Mouse (Mus musculus) brown adipose tissue, adult 24 weeks (tissue): ENCODE data around the gene Sgpl1. TPM values are rescaled to one million over a fixed set of nuclear protein-coding genes. Genes with fewer than 3 reads are reported as not detected.

Experiments
- H3K27ac ChIP-seq: fragments of 200-500 bp; replicated peaks from 2 replicates; pipeline ENCODE4 v1.5.1; 2012; ENCODE audit warnings: low read depth, mild to moderate bottlenecking, low read length
- H3K4me1 ChIP-seq: fragments of 200-500 bp; 2 replicates; pipeline ENCODE4 v1.6.1; 2012; ENCODE audit warnings: low read length, mixed read lengths; ENCODE audit not compliant: control insufficient read depth, insufficient read depth, insufficient read length
- H3K4me3 ChIP-seq: fragments of 200-500 bp; 2 replicates; pipeline ENCODE4 v1.5.1; 2012; ENCODE audit warnings: low read depth, mild to moderate bottlenecking, low read length, moderate library complexity; ENCODE audit not compliant: insufficient read depth
- polyA plus RNA-seq: library from polyadenylated mRNA; stranded (reverse); fragments of >200 nt; gene quantifications from 2 replicates; pipeline ENCODE4 v1.2.4, GENCODE M21; 2012; ENCODE audit not compliant: missing spikeins, insufficient read depth, insufficient read length

Gene Sgpl1
- polyA plus RNA-seq: 43.9 and 46.2 TPM in 2 replicates

- Histone ChIP-seq H3K4me1 (no peaks in the 10 kb centered on the region), H3K27ac (peak within 1 kb of the TSS; percentile 87), H3K4me3 (peak within 1 kb of the TSS; percentile 95)
Observed at GRCm38 (mm10) chr10:61147157-61148040, at the start of gene Sgpl1. Gene Sgpl1, minus strand, starts transcription at chr10:61147703.

GRCm38 (mm10) chr10:61195718-61196291 is 48.3 kb upstream of the Sgpl1 start:
- Histone ChIP-seq H3K27ac (no peak overlapping the region), H3K4me1 (no peaks in the 10 kb centered on the region), H3K4me3 (no peak overlapping the region)

- Histone ChIP-seq H3K27ac (no peak overlapping the region), H3K4me1 (no peaks in the 10 kb centered on the region), H3K4me3 (no peak overlapping the region)
Observed at GRCm38 (mm10) chr10:61195216-61195615, 47.7 kb upstream of the Sgpl1 start.

- no peaks in the 10 kb centered on the region for H3K4me1 ChIP-seq
- H3K27ac ChIP-seq: no peak overlapping the region
- H3K4me3 ChIP-seq: no peak overlapping the region
Observed at GRCm38 (mm10) chr10:61194611-61195010, 47.1 kb upstream of the Sgpl1 start.

GRCm38 (mm10) chr10:61188010-61188409 is 40.5 kb upstream of the Sgpl1 start:
- no peak overlapping the region for H3K4me3 ChIP-seq
- no peak overlapping the region for H3K27ac ChIP-seq
- no peaks in the 10 kb centered on the region; the same call in 1 of the 2 replicates for H3K4me1 ChIP-seq

- Histone ChIP-seq H3K4me1 (no peaks in the 10 kb centered on the region; the same call in 1 of the 2 replicates), H3K4me3 (no peak overlapping the region), H3K27ac (no peak overlapping the region)
Observed at GRCm38 (mm10) chr10:61187001-61187400, 39.5 kb upstream of the Sgpl1 start.

- H3K4me1 ChIP-seq: no peaks in the 10 kb centered on the region
- no peak overlapping the region for H3K4me3 ChIP-seq
- no peak overlapping the region for H3K27ac ChIP-seq
Observed at GRCm38 (mm10) chr10:61179927-61180326, 32.4 kb upstream of the Sgpl1 start.

- Histone ChIP-seq H3K4me1 (no peaks in the 10 kb centered on the region), H3K4me3 (no peak overlapping the region), H3K27ac (no peak overlapping the region)
Observed at GRCm38 (mm10) chr10:61178687-61179086, 31.2 kb upstream of the Sgpl1 start.

GRCm38 (mm10) chr10:61177751-61178150 is 30.2 kb upstream of the Sgpl1 start:
- Histone ChIP-seq H3K4me3 (no peak overlapping the region), H3K27ac (no peak overlapping the region)

GRCm38 (mm10) chr10:61176221-61176790 is 28.8 kb upstream of the Sgpl1 start:
- H3K4me1 ChIP-seq: no peaks in the 10 kb centered on the region
- no peak overlapping the region for H3K27ac ChIP-seq
- no peak overlapping the region for H3K4me3 ChIP-seq

More at GRCm38 (mm10) chr10:61177751-61178150, 30.2 kb upstream of the Sgpl1 start:
- H3K4me1 ChIP-seq: no peaks in the 10 kb centered on the region

GRCm38 (mm10) chr10:61175442-61176204 is 28.1 kb upstream of the Sgpl1 start:
- H3K4me1 ChIP-seq: no peaks in the 10 kb centered on the region
- H3K4me3 ChIP-seq: no peak overlapping the region
- no peak overlapping the region for H3K27ac ChIP-seq

- H3K27ac ChIP-seq: no peak overlapping the region
- no peak overlapping the region for H3K4me3 ChIP-seq
- H3K4me1 ChIP-seq: no peaks in the 10 kb centered on the region
Observed at GRCm38 (mm10) chr10:61174711-61175441, 27.4 kb upstream of the Sgpl1 start.

GRCm38 (mm10) chr10:61172496-61172895 is 25.0 kb upstream of the Sgpl1 start:
- no peak overlapping the region for H3K27ac ChIP-seq

GRCm38 (mm10) chr10:61171654-61172053 is 24.2 kb upstream of the Sgpl1 start, which contains the start of gene Tbata:
Gene Tbata, plus strand, starts transcription at chr10:61171954.
- H3K4me1 ChIP-seq: 0 out of 2 replicates have a peak, but pooled peaks cover 2% of the 10 kb centered on the region
- H3K4me3 ChIP-seq: no peak within 1 kb of the TSS
- H3K27ac ChIP-seq: no peak within 1 kb of the TSS

More at GRCm38 (mm10) chr10:61172496-61172895, 25.0 kb upstream of the Sgpl1 start:
- Histone ChIP-seq H3K4me3 (no peak overlapping the region), H3K4me1 (no peaks in the 10 kb centered on the region)
